Mouse (Mus musculus): ENCODE data around the gene Ctnnal1.

The Ctnnal1 gene

GRCm38 (mm10) chr4:56791373-56791772, 73.6 kb downstream of the Ctnnal1 start:
- no peak for DNase-seq

DNA sequence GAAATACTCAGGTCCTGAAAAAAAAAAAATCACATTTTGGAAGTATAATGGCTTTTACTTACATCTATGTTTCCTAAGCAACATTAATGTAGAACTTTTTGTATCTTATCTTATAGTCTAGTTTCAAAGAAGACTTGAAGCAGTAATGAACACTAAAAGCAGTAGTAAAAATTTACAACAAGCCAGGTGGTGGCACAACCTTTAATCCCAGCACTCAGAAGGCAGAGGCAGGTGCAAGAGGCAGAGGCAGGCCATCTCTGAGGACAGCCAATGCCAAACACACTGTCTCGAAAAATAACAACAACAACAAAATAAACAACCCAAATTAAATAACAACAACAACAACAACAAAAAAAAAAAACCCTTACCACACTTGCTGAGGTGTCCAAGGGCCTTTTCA, 93.9 kb downstream of the Ctnnal1 start:
- no peak for DNase-seq

DNA sequence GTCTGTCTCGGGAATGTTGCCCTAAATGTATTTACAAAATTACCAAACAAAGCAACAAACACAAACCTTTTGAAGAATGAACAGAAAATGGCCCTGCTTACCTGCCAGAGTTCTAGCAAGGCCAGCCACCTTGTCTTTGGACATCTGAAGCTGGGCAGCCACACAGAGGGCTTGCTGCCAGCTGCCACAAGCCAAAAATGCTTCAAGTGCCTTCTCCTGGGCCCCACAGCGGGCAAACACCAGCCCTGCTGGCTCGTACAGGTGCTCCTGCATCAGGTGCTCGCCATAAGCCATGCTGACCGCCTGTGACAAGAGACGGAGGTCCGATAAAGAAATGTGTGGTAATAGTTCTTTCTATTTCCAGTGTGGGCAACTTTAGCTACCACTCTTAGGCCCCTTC, 96.1 kb downstream of the Ctnnal1 start:
- DNase-seq = no peak

DNA sequence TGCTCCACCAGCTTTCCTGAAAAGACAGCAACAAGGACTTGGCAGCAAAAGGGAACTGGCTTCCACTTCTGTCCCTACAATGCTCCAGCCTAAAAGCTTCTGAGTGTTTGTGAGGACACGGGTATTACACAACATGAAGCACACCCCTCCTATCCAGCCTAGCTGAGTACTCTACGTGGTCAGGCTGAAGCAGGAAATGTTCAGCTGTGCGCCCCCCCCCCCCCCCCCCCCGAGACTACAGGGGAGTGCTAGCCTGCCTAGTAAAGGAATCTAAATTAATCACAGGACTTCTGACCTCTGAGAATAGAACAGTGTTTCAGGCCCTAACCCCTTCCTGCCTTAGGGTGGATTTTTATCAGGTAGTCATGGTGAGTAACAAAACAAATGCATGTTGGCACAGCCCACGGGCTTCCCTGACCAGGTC, 97.1 kb downstream of the Ctnnal1 start:
- DNase-seq = no peak

All from spleen, adult 18-20 months (tissue).